Mouse (Mus musculus): Measurements from ENCODE around the gene Prr18. TPM values are rescaled to one million over a fixed set of nuclear protein-coding genes. Genes with fewer than 3 reads are reported as not detected.

Prr18 gene
- total and polyA plus RNA-seq, 2 experiments from 2014 or later, result not detected

- no peaks in the 10 kb centered on the region for H3K36me3 ChIP-seq (replicated peaks; ENCODE audit: control insufficient read depth, insufficient read depth, low read length)
These were observed 48.2 kb downstream of the Prr18 start for GRCm38 (mm10) chr17:8385441-8385840.

GRCm38 (mm10) chr17:8388463-8388862 lies 51.2 kb downstream of the Prr18 start:
- Histone ChIP-seq H3K9ac (replicated peaks; ENCODE audit: low read depth, low read length) (no peak overlapping the region), H3K27me3 (ENCODE audit: control insufficient read depth, insufficient read depth, low read length) (peaks cover 33% of the 10 kb centered on the region), H3K27ac (ENCODE audit: low read depth) (no peak overlapping the region), H3K4me2 (ENCODE audit: low read depth, low read length) (no peak overlapping the region), H3K4me1 (ENCODE audit: control insufficient read depth, insufficient read depth) (no peaks in the 10 kb centered on the region), H3K9me3 (replicated peaks; ENCODE audit: control insufficient read depth, low read length) (no peaks in the 10 kb centered on the region), H3K4me3 (ENCODE audit: low read depth, low read length) (no peak overlapping the region), H3K36me3 (replicated peaks; ENCODE audit: control insufficient read depth, insufficient read depth, low read length) (no peaks in the 10 kb centered on the region)
- TF ChIP-seq EP300 (IDR thresholded peaks at IDR 0.05; ENCODE audit: low read depth) (no peak), CTCF (IDR thresholded peaks at IDR 0.05; ENCODE audit: low read depth) (peak; percentile 50)
- DNase-seq (ENCODE audit: low spot score), result no peak
- 3% methylated on average over 13 of the region's 13 CpGs for WGBS
- ATAC-seq (ENCODE audit: insufficient read depth, low read depth), result no peak

More at GRCm38 (mm10) chr17:8385441-8385840, 48.2 kb downstream of the Prr18 start:
- no peak overlapping the region for H3K4me3 ChIP-seq (ENCODE audit: low read depth, low read length)
- H3K4me2 ChIP-seq (ENCODE audit: low read depth, low read length), result no peak overlapping the region
- TF ChIP-seq CTCF (IDR thresholded peaks at IDR 0.05; ENCODE audit: low read depth) (no peak), EP300 (IDR thresholded peaks at IDR 0.05; ENCODE audit: low read depth) (no peak)
- no peak overlapping the region for H3K27ac ChIP-seq (ENCODE audit: low read depth)
- no peaks in the 10 kb centered on the region for H3K4me1 ChIP-seq (ENCODE audit: control insufficient read depth, insufficient read depth)
- DNase-seq (ENCODE audit: low spot score) (no peak), ATAC-seq (ENCODE audit: insufficient read depth, low read depth) (no peak)
- WGBS, result 89% methylated on average over 2 of the region's 2 CpGs
- peaks cover 31% of the 10 kb centered on the region for H3K27me3 ChIP-seq (ENCODE audit: control insufficient read depth, insufficient read depth, low read length)
- H3K9ac ChIP-seq (replicated peaks; ENCODE audit: low read depth, low read length), result no peak overlapping the region
- no peaks in the 10 kb centered on the region for H3K9me3 ChIP-seq (replicated peaks; ENCODE audit: control insufficient read depth, low read length)

DNA sequence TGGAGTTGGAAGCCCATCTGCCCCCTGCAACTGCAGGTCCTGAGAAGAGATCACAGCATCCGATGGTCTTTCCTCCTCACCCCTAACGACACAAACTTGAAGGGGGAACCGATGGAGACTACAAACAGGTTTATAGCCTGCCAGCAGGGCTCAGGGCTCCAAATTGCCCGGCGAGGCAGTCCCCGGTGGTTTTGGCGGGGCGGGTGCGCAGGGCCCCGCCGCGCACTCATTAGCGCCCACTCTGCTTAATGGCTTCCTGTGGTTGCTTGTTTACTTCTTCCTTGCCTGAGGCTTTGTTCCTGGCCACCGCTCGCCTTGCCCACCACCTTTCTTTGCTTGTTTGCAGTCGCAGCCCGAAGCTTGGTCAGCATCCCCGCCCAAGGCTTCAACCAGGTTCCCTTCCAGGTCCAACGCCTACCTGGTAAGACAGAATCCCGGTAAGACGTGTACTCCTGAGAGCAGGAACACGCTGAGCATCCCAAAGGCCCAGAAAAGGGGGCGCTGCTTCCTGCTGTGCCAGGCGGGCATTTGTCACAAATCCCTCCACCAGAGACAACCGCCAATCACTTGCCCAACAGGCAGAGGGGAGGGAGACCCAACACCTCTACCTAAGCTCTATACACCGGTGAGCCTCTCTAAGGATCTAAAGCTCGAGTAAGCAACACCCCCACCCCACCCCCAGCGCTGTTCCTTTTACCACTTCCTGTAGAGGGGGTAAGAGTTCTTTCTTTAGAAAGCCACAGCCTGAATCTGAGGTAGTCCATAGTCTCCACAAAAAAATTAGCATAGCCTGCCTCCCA lies 51.9 kb downstream of the Prr18 start:
- Histone ChIP-seq H3K4me2 (ENCODE audit: low read depth, low read length) (peak overlapping the region; percentile 19), H3K36me3 (replicated peaks; ENCODE audit: control insufficient read depth, insufficient read depth, low read length) (no peaks in the 10 kb centered on the region), H3K9ac (replicated peaks; ENCODE audit: low read depth, low read length) (no peak overlapping the region), H3K27me3 (ENCODE audit: control insufficient read depth, insufficient read depth, low read length) (peaks cover 33% of the 10 kb centered on the region), H3K4me3 (ENCODE audit: low read depth, low read length) (peak overlapping the region; percentile 3; the same call in 1 of the 2 replicates), H3K27ac (ENCODE audit: low read depth) (no peak overlapping the region), H3K4me1 (ENCODE audit: control insufficient read depth, insufficient read depth) (no peaks in the 10 kb centered on the region), H3K9me3 (replicated peaks; ENCODE audit: control insufficient read depth, low read length) (no peaks in the 10 kb centered on the region)
- ATAC-seq (ENCODE audit: insufficient read depth, low read depth) (no peak), DNase-seq (ENCODE audit: low spot score) (no peak)
- TF ChIP-seq CTCF (IDR thresholded peaks at IDR 0.05; ENCODE audit: low read depth) (no peak), EP300 (IDR thresholded peaks at IDR 0.05; ENCODE audit: low read depth) (no peak)
- under 1% methylated on average over 28 of the region's 28 CpGs for WGBS

- WGBS, result 6% methylated on average over 10 of the region's 10 CpGs
- ATAC-seq (ENCODE audit: insufficient read depth, low read depth) (no peak), DNase-seq (ENCODE audit: low spot score) (no peak)
- H3K9ac ChIP-seq (replicated peaks; ENCODE audit: low read depth, low read length), result no peak overlapping the region
- H3K36me3 ChIP-seq (replicated peaks; ENCODE audit: control insufficient read depth, insufficient read depth, low read length), result no peaks in the 10 kb centered on the region
- peaks cover 33% of the 10 kb centered on the region for H3K27me3 ChIP-seq (ENCODE audit: control insufficient read depth, insufficient read depth, low read length)
- H3K4me2 ChIP-seq (ENCODE audit: low read depth, low read length), result peak overlapping the region; percentile 19
- H3K4me1 ChIP-seq (ENCODE audit: control insufficient read depth, insufficient read depth), result no peaks in the 10 kb centered on the region
- H3K4me3 ChIP-seq (ENCODE audit: low read depth, low read length), result peak overlapping the region; percentile 3; the same call in 1 of the 2 replicates
- H3K9me3 ChIP-seq (replicated peaks; ENCODE audit: control insufficient read depth, low read length), result no peaks in the 10 kb centered on the region
- TF ChIP-seq CTCF (IDR thresholded peaks at IDR 0.05; ENCODE audit: low read depth), result peak; percentile 30
- TF ChIP-seq EP300 (IDR thresholded peaks at IDR 0.05; ENCODE audit: low read depth), result no peak
- no peak overlapping the region for H3K27ac ChIP-seq (ENCODE audit: low read depth)
These were observed 52.5 kb downstream of the Prr18 start for GRCm38 (mm10) chr17:8389790-8390095.

GRCm38 (mm10) chr17:8390487-8390886 lies 53.2 kb downstream of the Prr18 start:
- H3K9ac ChIP-seq (replicated peaks; ENCODE audit: low read depth, low read length), result no peak overlapping the region
- 52% methylated on average over 4 of the region's 4 CpGs for WGBS
- peaks cover 33% of the 10 kb centered on the region for H3K27me3 ChIP-seq (ENCODE audit: control insufficient read depth, insufficient read depth, low read length)
- no peak overlapping the region for H3K4me2 ChIP-seq (ENCODE audit: low read depth, low read length)
- H3K4me1 ChIP-seq (ENCODE audit: control insufficient read depth, insufficient read depth), result no peaks in the 10 kb centered on the region
- no peak overlapping the region for H3K4me3 ChIP-seq (ENCODE audit: low read depth, low read length)
- no peaks in the 10 kb centered on the region for H3K36me3 ChIP-seq (replicated peaks; ENCODE audit: control insufficient read depth, insufficient read depth, low read length)
- H3K9me3 ChIP-seq (replicated peaks; ENCODE audit: control insufficient read depth, low read length), result no peaks in the 10 kb centered on the region
- no peak for TF ChIP-seq CTCF (IDR thresholded peaks at IDR 0.05; ENCODE audit: low read depth)
- TF ChIP-seq EP300 (IDR thresholded peaks at IDR 0.05; ENCODE audit: low read depth), result no peak
- ATAC-seq (ENCODE audit: insufficient read depth, low read depth) (no peak), DNase-seq (ENCODE audit: low spot score) (no peak)
- no peak overlapping the region for H3K27ac ChIP-seq (ENCODE audit: low read depth)

Other genes with a start within 250 kb of the Prr18 start
- gene Gm49673, start 189.7 kb upstream of the Prr18 start, total RNA-seq (2014; rRNA removed; ENCODE audit: low replicate concordance), result 6.4 TPM in 1 of 2 replicates, not detected in the other
- 0.04 TPM in 1 of 2 replicates, not detected in the other for gene Gm49673, start 189.7 kb upstream of the Prr18 start, polyA plus RNA-seq (2015; fragmentation: Nextera tagmentation; extraction: Ambion mirVana)
- 24.1 and 49.8 TPM in 2 replicates for gene Rnaset2a, start 189.4 kb upstream of the Prr18 start, total RNA-seq (2014; rRNA removed; ENCODE audit: low replicate concordance)
- 49.5 and 51.8 TPM in 2 replicates for gene Rnaset2a, start 189.4 kb upstream of the Prr18 start, polyA plus RNA-seq (2015; fragmentation: Nextera tagmentation; extraction: Ambion mirVana)
- 8.3 and 9.2 TPM in 2 replicates for gene Fgfr1op, start 172.0 kb upstream of the Prr18 start, total RNA-seq (2014; rRNA removed; ENCODE audit: low replicate concordance)
- gene Fgfr1op, start 172.0 kb upstream of the Prr18 start, polyA plus RNA-seq (2015; fragmentation: Nextera tagmentation; extraction: Ambion mirVana), result 16.0 and 16.1 TPM in 2 replicates
- not detected in 2 replicates for gene Ccr6, start 101.4 kb upstream of the Prr18 start, total RNA-seq (2014; rRNA removed; ENCODE audit: low replicate concordance)
- gene Ccr6, start 101.4 kb upstream of the Prr18 start, polyA plus RNA-seq (2015; fragmentation: Nextera tagmentation; extraction: Ambion mirVana), result not detected in 2 replicates
- gene Mpc1, start 54.6 kb upstream of the Prr18 start, total RNA-seq (2014; rRNA removed; ENCODE audit: low replicate concordance), result 878 and 986 TPM in 2 replicates
- gene Mpc1, start 54.6 kb upstream of the Prr18 start, polyA plus RNA-seq (2015; fragmentation: Nextera tagmentation; extraction: Ambion mirVana), result 744 and 806 TPM in 2 replicates
- gene Sft2d1, start 26.4 kb upstream of the Prr18 start, total RNA-seq (2014; rRNA removed; ENCODE audit: low replicate concordance), result 29.2 and 68.5 TPM in 2 replicates
- gene Sft2d1, start 26.4 kb upstream of the Prr18 start, polyA plus RNA-seq (2015; fragmentation: Nextera tagmentation; extraction: Ambion mirVana), result 54.4 and 57.3 TPM in 2 replicates
- 0.19 and 2.1 TPM in 2 replicates for gene T2, start 18.5 kb downstream of the Prr18 start, total RNA-seq (2014; rRNA removed; ENCODE audit: low replicate concordance)
- 3.7 and 4.0 TPM in 2 replicates for gene T2, start 18.5 kb downstream of the Prr18 start, polyA plus RNA-seq (2015; fragmentation: Nextera tagmentation; extraction: Ambion mirVana)
- gene T, start 97.0 kb downstream of the Prr18 start, total RNA-seq (2014; rRNA removed; ENCODE audit: low replicate concordance), result not detected in 2 replicates
- gene T, start 97.0 kb downstream of the Prr18 start, polyA plus RNA-seq (2015; fragmentation: Nextera tagmentation; extraction: Ambion mirVana), result 0.12 and 0.15 TPM in 2 replicates
- gene Pde10a, start 187.9 kb downstream of the Prr18 start, total RNA-seq (2014; rRNA removed; ENCODE audit: low replicate concordance), result 2.2 and 3.0 TPM in 2 replicates
- 1.3 and 1.5 TPM in 2 replicates for gene Pde10a, start 187.9 kb downstream of the Prr18 start, polyA plus RNA-seq (2015; fragmentation: Nextera tagmentation; extraction: Ambion mirVana)
- gene Gm17087, start 229.5 kb downstream of the Prr18 start, total RNA-seq (2014; rRNA removed; ENCODE audit: low replicate concordance), result not detected in 2 replicates
- gene Gm17087, start 229.5 kb downstream of the Prr18 start, polyA plus RNA-seq (2015; fragmentation: Nextera tagmentation; extraction: Ambion mirVana), result not detected in 2 replicates

Data from heart, postnatal 0 days (tissue).